Mouse (Mus musculus): ENCODE results near the gene Hjurp. TPM values are rescaled to one million over a fixed set of nuclear protein-coding genes. Genes with fewer than 3 reads are reported as not detected.

The Hjurp gene
- polyA plus RNA-seq, 2 experiments from 2014 or later, result 56.6 to 72.9 TPM

GRCm38 (mm10) chr1:88260114-88260513 is 17.3 kb downstream of the Hjurp start:
- ATAC-seq, result no peak

DNA sequence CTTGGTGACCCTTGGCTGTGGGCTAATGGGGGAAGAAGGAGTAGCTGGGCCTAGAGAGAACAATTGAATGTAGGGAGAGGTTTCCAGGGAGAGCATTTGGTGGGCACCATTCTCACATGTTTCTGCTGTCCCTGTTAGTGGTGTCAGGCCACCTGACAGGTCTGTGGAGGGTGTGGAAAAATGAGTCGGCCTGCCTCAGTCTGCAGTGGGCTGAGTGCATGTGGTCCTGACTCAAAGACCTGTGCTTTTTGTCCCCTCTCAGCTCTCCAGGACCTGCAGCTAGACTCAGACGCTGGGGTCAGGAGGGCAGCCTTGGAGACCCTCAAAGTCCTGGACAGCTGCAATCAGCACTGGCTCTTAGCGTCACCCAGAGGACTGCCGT is 17.8 kb downstream of the Hjurp start:
- ATAC-seq, result no peak

- peak; percentile 22 for ATAC-seq
These were observed 18.4 kb downstream of the Hjurp start for GRCm38 (mm10) chr1:88258881-88259642.

- ATAC-seq, result no peak
These were observed 19.1 kb downstream of the Hjurp start for GRCm38 (mm10) chr1:88258361-88258760.

GRCm38 (mm10) chr1:88257681-88258080 is 19.8 kb downstream of the Hjurp start:
- ATAC-seq, result no peak

DNA sequence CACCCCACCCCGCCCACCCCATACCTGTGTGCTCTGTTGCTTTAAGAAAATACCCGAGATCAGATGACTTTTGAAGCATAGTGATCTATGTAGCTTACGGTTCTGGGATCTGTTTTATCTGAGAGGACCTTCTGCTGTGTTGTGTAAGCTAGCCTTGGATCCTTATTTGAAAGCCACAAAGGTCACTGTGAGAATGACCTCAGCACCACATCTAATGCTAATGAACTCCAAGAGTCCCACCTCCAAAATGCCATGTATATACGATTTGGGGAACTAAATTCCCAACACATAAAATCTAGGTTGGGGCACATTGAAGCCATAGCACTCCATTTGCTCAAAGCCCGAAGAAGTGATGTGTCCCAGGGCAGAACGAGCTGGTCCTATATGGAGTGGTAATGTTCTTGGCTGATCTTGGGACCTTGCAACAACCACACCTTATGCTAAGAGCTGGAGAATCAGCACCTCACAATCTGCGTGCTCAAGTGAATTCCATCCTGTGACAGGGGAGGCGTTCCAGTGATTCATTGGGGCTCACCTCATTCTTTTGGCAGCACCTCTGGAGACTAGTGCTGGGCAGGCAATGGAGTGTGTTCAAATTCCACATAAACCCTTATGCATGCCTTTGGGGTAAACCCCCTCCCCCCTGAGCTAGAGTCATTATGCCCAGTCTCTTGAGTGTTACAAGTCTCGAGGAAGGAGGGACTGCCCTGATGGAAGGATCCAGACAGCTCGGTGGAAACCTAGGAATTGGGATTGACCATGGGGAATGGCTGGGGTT is 20.4 kb downstream of the Hjurp start:
- ATAC-seq, result no peak

DNA sequence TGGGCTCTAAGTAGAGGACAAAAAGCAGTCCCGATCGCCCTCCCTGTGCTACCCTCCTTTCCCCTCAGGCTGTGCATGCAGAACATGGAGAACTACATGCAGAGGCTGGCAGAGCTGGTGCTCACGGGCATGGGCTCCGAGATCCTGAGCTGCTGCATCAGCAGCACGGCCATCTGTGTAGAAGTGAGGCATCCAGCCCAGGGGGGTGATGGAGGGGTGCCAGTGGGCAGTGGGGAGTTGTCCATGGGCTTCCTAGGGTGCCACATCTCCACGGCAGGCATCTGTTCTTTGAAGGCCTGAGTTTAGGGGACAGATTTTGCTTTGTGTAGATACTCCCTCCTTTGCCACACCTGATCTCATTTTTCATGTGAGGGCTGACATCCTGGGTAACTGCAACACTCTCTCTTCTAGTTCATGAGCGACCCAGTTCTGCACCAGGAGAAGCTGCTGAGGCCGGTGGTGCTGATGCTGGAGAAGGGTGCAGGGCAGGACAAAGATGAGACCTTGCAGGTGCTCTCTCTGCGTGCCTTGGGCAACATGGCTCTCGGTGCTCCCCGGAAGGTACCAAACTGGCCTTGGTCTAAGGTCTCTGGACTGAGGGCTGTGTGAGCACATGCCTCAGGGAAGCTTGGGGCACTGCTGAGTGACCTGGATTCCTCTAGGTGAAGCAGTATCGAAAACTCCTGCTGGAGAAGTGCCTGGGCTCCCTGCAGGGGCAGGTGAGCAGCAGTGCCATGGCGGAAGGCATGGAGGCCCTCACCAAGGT is 21.3 kb downstream of the Hjurp start:
- no peak for ATAC-seq

DNA sequence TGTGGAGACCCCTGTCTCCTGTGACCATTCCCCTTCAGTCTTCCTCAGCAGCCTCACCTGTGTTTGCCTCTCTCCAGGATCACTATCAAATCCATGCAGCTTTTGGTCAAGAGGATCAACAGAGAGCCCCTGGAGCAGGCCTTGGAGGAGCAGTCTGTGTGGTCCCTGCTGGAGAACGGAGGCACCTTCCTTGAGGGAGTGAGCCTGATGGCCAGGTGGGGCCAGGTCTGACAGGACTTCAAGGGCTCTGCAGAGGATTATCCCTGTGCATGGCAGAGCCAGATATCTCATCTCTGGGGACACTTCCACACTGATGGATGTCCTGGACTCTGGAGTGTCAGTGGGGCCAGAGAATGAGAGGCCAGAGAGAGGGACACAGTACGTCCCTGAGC is 22.0 kb downstream of the Hjurp start:
- no peak for ATAC-seq

- no peak for ATAC-seq
These were observed 22.5 kb downstream of the Hjurp start for GRCm38 (mm10) chr1:88254793-88255465.

DNA sequence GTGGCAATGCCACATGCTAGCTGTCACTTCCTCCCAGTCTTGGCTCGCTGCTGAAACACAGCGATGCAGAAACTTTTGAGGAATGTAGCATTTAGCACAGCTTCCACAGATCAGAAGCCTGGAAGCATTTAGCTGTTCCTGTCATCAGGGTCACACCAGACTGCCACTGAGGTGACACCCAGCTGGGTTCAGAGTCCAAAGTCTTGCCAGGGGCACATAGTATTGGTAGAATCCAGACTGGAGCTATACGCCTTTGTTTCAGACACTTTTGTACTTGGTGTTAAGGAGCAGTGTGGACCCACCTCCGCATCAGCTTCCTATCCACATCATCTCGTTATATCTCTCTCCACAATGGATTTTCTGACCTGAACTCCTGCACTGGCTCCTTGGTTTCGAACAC is 23.9 kb downstream of the Hjurp start:
- ATAC-seq, result no peak

DNA sequence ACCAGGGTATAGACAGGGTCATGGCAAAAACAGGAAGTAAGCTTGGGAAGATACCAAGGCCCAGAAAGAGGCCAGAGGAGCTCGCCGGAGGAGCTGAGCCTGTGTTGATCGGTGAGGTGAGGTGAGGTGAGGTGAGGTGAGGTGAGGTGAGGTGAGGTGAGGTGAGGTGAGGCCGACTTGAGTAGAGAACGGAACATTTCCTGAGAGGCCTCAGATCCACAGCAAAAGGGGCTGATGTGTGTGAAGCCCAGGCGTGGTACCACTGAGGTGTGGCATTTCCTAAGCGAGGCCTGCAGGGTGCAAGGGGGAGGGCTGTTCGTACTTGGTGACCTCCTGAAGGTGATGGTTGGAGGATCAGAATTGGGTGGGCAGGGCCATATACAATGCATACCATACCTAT is 24.3 kb downstream of the Hjurp start:
- no peak for ATAC-seq

- no peak for ATAC-seq
These were observed 27.4 kb downstream of the Hjurp start for GRCm38 (mm10) chr1:88250023-88250422.

DNA sequence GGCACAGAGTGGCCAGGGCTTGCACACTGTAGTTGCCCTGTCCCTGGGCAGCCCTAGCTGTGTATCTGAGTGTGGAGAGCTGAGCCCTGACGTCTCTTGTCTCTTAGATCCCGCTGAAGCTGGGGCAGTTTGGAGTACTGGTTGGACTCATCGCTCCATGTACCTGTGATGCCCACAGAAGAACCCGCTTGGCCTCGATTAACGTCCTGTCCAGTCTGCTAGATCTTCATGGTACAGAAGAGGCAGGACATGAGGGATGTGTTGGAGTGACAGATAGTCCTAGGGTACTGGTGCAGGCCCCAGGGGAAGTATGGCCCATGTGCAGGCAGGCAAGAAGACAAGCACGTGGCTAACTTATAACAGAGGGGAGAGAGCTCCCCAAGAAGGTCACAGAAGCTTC is 27.8 kb downstream of the Hjurp start:
- no peak for ATAC-seq

DNA sequence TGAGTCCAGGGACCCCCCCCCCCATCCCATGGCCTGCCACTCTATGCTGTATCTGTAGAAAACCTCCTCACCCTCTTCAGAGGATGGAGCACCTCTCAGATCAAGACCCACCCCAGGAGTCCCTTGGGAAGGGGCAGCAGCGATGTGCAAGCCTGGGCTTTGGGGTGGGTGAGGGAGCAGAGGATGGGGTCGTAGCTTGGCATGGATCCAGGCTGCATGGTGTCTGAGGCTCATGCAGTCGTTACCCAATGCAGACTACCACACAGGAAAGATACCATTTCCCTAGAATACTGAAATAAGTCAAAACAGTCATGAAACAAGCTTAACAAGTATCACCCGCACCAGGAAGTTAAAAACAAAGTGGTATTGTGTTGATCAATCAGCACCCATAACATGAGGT is 28.8 kb downstream of the Hjurp start:
- ATAC-seq, result no peak

- ATAC-seq, result no peak
These were observed 29.8 kb downstream of the Hjurp start for GRCm38 (mm10) chr1:88247660-88248059.

GRCm38 (mm10) chr1:88246386-88246785 is 31.0 kb downstream of the Hjurp start:
- ATAC-seq, result no peak

- no peak for ATAC-seq
These were observed 31.6 kb downstream of the Hjurp start for GRCm38 (mm10) chr1:88245881-88246280.

GRCm38 (mm10) chr1:88243861-88244260 is 33.6 kb downstream of the Hjurp start:
- no peak for ATAC-seq

DNA sequence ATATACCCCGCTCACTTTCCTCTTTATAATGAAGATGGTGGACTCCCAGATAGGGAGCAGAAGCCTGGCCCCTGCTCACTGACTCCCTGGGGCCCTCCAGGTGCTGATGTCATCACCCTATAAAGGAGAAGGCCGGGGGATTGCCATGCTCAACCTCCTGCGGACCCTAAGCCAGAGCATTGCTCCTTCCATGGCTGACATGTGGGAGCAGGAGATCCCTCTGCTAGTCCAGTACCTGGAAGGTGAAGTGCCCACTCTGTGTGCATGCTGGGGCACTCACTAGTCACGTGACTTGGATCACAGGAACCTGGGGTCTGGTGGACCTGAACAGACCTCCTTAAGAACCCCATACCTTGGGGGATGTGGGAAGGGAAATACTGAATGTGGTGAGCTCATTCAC is 36.9 kb downstream of the Hjurp start:
- no peak for ATAC-seq

DNA sequence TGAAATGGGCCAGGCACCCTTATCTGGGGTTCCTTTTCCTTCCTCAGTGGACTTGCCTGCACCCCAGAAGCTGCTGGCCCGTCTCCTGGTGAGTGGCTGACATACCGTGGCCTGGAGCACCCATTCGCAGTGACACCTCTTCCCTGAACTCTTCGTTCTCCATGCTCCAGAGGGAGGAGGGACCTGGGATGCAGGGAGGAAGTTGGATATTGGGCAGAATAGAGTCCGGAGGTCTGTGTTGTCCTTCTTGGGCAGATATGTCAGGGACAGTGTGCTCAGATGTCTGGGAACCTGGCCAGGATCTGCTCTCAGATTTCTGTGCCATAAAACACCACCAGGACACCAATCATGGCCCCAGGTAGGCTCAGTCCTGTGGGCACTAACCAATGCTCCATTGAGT is 37.4 kb downstream of the Hjurp start:
- ATAC-seq, result no peak

DNA sequence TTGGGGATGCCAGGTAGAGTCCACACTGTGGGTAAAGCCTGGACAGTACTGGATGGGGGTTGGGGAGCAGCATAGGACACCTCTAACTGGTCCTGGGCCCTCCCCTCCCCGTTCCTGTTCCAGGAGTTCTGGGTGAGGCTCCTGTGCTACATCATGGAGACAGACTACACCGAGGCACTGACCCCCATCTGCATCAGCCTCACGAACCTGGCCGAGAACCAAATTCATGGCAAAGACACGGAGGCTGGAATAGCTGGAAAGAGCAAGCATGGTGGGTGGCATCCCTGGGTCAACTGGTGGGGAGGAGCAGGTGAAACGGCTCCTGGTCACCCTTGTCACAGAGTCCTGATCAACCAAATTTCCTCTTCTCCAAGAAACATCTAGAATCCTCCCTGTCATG is 38.7 kb downstream of the Hjurp start:
- no peak for ATAC-seq

- ATAC-seq, result no peak
These were observed 40.1 kb downstream of the Hjurp start for GRCm38 (mm10) chr1:88237311-88237710.

- no peak for ATAC-seq
These were observed 41.5 kb downstream of the Hjurp start for GRCm38 (mm10) chr1:88235894-88236415.

Data from CD4-positive, CD25-positive, alpha-beta regulatory T cell, adult 4 months (primary cell).